Mouse (Mus musculus) hindbrain, embryonic 15.5 days (tissue): ENCODE results near the gene Hist2h2aa1. TPM values are rescaled to one million over a fixed set of nuclear protein-coding genes. Genes with fewer than 3 reads are reported as not detected.
A peak's percentile ranks its signal among the peaks of the same experiment; 100 is the strongest.
"Not testable (repeated sequence)": the region's sequence is repeated elsewhere in the genome, so short reads cannot be mapped to it uniquely, and the experiment has no call there.

Experiments used
- ATAC-seq: fragments of 200-750 bp; cut with Nextera tagmentation; 2 replicates; pipeline ENCODE4 v1.8.0; 2017; ENCODE audit warnings: low read depth, moderate number of reproducible peaks, moderate TSS enrichment; ENCODE audit not compliant: low FRiP score
- H3K27ac ChIP-seq: fragments of 300-500 bp; sonication (generic); replicated peaks from 2 replicates; pipeline ENCODE4 v1.5.1; 2015; ENCODE audit warnings: mild to moderate bottlenecking, inconsistent platforms
- H3K27me3 ChIP-seq: fragments of 300-500 bp; sonication (generic); 2 replicates; pipeline ENCODE4 v1.6.1; 2015; ENCODE audit warnings: control low read depth, inconsistent platforms
- H3K36me3 ChIP-seq: fragments of 300-500 bp; sonication (generic); 2 replicates; pipeline ENCODE4 v1.6.1; 2015; ENCODE audit warnings: control low read depth, inconsistent platforms
- H3K4me1 ChIP-seq: fragments of 300-500 bp; sonication (generic); replicated peaks from 2 replicates; pipeline ENCODE4 v1.6.1; 2015; ENCODE audit warnings: control low read depth, inconsistent platforms
- H3K4me2 ChIP-seq: fragments of 300-500 bp; sonication (generic); 2 replicates; pipeline ENCODE4 v1.6.1; 2015; ENCODE audit warnings: moderate library complexity, mild to moderate bottlenecking, inconsistent platforms
- H3K4me3 ChIP-seq: fragments of 300-500 bp; sonication (generic); 2 replicates; pipeline ENCODE4 v1.5.1; 2015; ENCODE audit warnings: mild to moderate bottlenecking, inconsistent platforms
- H3K9ac ChIP-seq: fragments of 300-500 bp; sonication (generic); 2 replicates; pipeline ENCODE4 v1.6.1; 2015; ENCODE audit warnings: inconsistent platforms
- H3K9me3 ChIP-seq: fragments of 300-500 bp; sonication (generic); 2 replicates; pipeline ENCODE4 v1.6.1; 2016; ENCODE audit warnings: control low read depth, inconsistent platforms
- WGBS: fragments of 180-500 bp; shearing (Covaris S2); methylation state at CpG from one replicate; pipeline ENCODE4 v1.1.7; 2015; 5-methylcytosine and 5-hydroxymethylcytosine counted together
- polyA plus RNA-seq: library from polyadenylated mRNA; unstranded; fragments of >200 nt; fragmentation: Nextera tagmentation; extraction: Ambion mirVana; gene quantifications from 2 replicates; pipeline ENCODE4 v1.2.1, GENCODE M21; 2015

Hist2h2aa1 gene
- polyA plus RNA-seq, 1 experiment from 2014 or later: 17.3 TPM

DNA sequence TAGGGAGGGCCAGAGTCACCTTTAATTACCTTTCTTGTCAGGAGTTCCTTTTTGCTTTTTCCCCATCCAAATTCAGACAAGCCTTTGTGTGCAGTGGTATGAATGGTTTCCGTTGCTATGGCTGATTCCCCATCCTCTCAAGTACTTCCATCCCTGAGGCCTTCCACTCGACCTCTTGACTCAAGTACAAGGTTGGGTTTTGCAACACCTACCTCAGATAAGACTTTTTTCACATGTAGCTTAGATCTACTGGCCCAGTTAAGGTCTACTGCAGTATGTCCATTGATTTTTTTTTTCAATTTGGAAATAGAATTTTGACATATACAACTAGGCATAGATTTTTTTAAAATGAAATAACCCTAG, 13.6 kb upstream of the Hist2h2aa1 start:
- Histone ChIP-seq H3K4me3 (no peak overlapping the region), H3K9ac (no peak overlapping the region), H3K27me3 (no peaks in the 10 kb centered on the region), H3K4me2 (no peak overlapping the region), H3K9me3 (no peaks in the 10 kb centered on the region), H3K36me3 (no peaks in the 10 kb centered on the region), H3K27ac (no peak overlapping the region), H3K4me1 (no peaks in the 10 kb centered on the region)
- WGBS: 59% methylated on average over 2 of the region's 2 CpGs
- ATAC-seq: no peak

DNA sequence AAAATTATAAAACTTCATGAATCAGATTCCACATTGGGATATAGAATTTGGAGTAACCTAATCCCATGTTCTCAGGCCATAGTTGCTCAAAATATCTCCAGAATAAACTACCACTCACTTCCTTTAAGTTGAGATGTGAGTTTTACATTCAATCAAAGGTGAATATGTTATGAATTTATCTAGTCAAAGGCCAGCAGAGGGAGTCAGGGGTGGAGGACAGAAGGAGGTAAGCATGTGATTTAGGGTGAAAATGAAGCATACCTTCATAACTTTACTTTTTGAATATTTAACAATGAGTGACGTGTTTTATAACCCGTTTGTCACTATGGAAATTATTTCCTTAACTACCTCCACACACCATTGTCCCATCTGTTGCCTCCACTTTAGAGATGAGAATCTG, 10.4 kb upstream of the Hist2h2aa1 start:
- no peak overlapping the region for H3K27ac ChIP-seq
- WGBS: 94% methylated on average over 2 of the region's 2 CpGs
- H3K9ac ChIP-seq: no peak overlapping the region
- no peak overlapping the region for H3K4me2 ChIP-seq
- no peak for ATAC-seq
- H3K4me1 ChIP-seq: peaks cover 14% of the 10 kb centered on the region
- H3K36me3 ChIP-seq: no peaks in the 10 kb centered on the region
- H3K27me3 ChIP-seq: no peaks in the 10 kb centered on the region
- H3K9me3 ChIP-seq: no peaks in the 10 kb centered on the region
- no peak overlapping the region for H3K4me3 ChIP-seq

DNA sequence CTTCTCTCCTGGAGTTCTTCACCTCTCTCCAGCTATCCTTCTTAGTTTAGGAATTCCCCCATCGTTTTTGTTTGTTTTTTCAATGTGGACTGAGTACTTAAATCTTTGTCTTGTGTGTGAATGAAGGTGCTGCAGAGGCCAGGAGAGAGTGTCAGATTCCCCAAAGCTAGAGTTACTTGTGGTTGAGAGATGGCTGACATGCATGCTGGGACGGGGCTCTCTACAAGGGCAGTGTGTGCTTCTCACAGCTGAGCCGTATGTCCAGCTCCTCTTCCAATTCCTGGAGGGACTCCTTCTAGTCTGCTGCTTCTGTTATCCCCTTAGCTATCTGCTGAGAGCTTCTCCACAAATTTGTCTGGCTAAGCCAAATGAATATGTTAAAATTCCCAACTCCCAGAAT, 9.5 kb upstream of the Hist2h2aa1 start:
- no peak overlapping the region for H3K4me3 ChIP-seq
- 70% methylated on average over 3 of the region's 3 CpGs for WGBS
- ATAC-seq: no peak
- H3K4me2 ChIP-seq: no peak overlapping the region
- no peak overlapping the region for H3K27ac ChIP-seq
- H3K9me3 ChIP-seq: no peaks in the 10 kb centered on the region
- no peak overlapping the region for H3K9ac ChIP-seq
- no peaks in the 10 kb centered on the region for H3K27me3 ChIP-seq
- no peaks in the 10 kb centered on the region for H3K36me3 ChIP-seq
- H3K4me1 ChIP-seq: peaks cover 19% of the 10 kb centered on the region

DNA sequence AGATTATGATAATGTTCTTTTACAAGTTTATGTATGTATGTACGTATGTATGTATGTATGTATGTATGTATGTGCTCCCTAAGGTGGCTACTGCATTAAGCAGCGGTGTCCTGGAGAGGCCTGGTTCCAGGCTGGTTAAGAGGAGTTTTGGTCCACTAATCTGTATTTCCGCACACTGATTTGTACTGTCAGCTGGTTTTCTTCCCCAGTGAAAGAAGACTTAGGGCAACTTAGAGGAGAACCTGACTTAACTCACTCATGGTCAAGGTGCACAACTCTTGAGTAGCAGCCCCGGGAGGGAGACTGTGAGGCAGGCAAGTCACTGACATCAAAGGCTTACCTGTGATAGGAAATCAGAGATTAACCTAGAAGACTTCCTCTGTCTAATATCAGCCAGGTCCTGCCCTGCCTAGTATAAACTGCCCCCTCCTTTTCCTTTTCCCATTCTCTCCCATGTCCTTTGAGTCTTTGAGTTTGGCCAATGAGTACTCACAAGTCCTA, 8.4 kb upstream of the Hist2h2aa1 start:
- no peak for ATAC-seq
- Histone ChIP-seq H3K4me1 (peaks cover 22% of the 10 kb centered on the region), H3K9ac (no peak overlapping the region), H3K27me3 (no peaks in the 10 kb centered on the region), H3K27ac (no peak overlapping the region), H3K36me3 (no peaks in the 10 kb centered on the region), H3K4me3 (peak overlapping the region; percentile 26; the same call in 1 of the 2 replicates), H3K4me2 (peak overlapping the region; percentile 51), H3K9me3 (no peaks in the 10 kb centered on the region)
- 92% methylated on average over 4 of the region's 4 CpGs for WGBS

DNA sequence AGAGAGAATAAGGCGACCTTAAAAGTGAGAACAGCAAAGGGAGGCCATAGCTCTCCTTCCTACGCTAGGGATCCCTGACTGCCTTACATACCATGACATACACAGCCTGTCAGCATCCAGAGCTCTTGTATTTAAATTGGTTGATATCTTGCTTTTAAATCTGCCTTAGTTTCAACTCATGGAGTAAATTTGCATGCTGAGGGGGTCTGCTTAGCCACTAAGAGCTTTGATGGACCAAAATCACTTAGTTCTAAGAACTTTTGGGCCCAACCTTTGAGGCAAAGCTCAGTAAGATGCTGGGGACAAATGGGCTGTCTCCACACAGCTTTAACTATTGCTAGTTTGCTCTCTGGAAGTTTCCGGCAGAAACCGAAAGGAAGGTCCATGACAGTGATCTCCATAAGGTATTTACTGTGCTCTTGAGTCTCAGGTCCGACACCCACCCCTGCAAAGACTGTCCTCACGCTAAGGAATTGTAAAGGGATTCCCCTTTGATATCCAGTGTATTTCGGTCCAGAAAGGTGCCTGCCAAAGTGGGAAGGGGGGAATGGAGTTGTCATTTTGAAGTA, 7.9 kb upstream of the Hist2h2aa1 start:
- H3K4me1 ChIP-seq: peaks cover 22% of the 10 kb centered on the region
- ATAC-seq: no peak
- H3K36me3 ChIP-seq: no peaks in the 10 kb centered on the region
- H3K9ac ChIP-seq: 0 out of 2 replicates have a peak overlapping the region, but pooled peaks have one; percentile 19
- H3K27me3 ChIP-seq: no peaks in the 10 kb centered on the region
- H3K9me3 ChIP-seq: no peaks in the 10 kb centered on the region
- H3K4me3 ChIP-seq: peak overlapping the region; percentile 26
- no peak overlapping the region for H3K27ac ChIP-seq
- WGBS: 31% methylated on average over 7 of the region's 7 CpGs
- H3K4me2 ChIP-seq: peak overlapping the region; percentile 51

DNA sequence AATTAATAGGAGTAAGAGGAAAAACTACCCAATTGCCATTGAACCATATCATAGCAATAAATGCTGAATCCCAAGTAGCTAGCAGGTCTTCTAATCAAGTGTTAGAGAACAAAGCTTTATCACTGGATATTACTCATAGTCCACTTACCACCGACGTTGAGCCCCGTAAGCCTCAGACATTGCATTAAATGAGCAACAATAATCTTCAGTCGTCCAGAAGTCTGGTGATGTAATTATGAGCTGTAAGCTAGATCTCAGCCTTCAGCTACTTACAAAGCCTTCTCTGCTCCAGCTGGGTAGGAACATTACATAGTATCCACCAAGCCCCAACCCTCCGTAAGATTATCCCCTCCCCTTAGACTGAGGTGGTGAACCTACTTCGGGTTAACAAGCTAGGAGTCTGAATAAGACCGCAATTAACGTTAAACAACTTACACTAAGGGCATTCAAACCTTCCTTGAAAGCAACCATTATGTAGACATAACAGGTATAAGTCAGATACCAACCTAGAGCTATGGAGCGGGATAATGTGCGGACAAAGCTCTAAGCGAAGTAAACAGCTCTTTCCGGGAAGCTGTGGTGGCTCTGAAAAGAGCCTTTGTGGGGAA, 7.3 kb upstream of the Hist2h2aa1 start:
- Histone ChIP-seq H3K9ac (peak overlapping the region; percentile 38), H3K9me3 (no peaks in the 10 kb centered on the region), H3K27ac (no peak overlapping the region), H3K4me3 (peak overlapping the region; percentile 26), H3K4me1 (peaks cover 22% of the 10 kb centered on the region), H3K36me3 (no peaks in the 10 kb centered on the region), H3K4me2 (peak overlapping the region; percentile 51), H3K27me3 (no peaks in the 10 kb centered on the region)
- 2% methylated on average over 12 of the region's 12 CpGs for WGBS
- ATAC-seq: no peak

DNA sequence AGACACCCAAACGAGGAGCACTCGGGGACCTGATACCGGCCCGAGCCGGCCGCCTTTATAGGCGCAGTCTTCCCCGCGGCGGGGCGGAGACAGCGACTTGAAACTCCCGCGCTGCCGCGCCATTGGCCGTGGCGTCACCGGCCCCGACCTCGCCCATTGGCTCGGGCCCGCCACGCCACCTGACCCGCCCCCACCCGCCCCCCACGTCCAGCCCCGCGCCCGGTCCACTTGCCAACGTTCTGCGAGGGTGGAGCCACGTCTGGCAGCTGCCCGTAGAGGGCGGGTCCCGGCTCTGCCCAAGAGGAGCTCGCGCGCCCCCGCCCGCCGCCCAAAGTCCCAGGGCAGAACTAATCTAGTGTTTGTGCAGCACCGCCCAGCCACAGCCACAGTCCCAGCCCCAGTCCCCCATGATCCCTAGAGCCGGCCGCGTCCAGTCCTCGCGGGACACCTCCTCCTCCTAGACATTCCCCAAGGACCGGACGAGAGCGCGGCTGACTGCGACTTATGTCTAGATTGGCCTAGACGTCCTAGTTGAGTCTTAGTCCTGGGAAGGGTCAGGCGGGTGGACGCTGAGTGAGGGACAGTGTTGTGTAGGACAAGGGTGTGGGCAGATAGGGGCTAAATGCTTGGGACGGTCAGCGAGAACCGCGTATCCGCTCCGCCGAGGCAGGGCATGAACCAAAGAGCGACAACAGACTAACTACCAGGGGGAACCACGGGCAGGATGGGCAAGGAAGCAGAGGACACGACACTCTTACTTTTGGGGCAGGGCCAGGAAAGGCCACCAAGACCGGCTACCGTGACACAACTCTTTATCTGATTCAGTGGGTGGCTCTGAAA, 6.1 kb upstream of the Hist2h2aa1 start, which contains the start of gene Hist2h3c2:
Hist2h3c2 (minus strand) TSS at position 174 of the 840 bp plus-strand sequence.
- peak; percentile 91 for ATAC-seq
- WGBS: 0% methylated on average over 18 of the region's 68 CpGs
- H3K27me3 ChIP-seq, H3K36me3 ChIP-seq, H3K9me3 ChIP-seq: not testable (repeated sequence)
- Histone ChIP-seq H3K9ac (peak within 1 kb of the TSS; percentile 38), H3K4me3 (peak within 1 kb of the TSS; percentile 36), H3K4me1 (peaks cover 25% of the 10 kb centered on the region), H3K27ac (peak within 1 kb of the TSS; percentile 77; the same call in 1 of the 2 replicates), H3K4me2 (peak within 1 kb of the TSS; percentile 51)

DNA sequence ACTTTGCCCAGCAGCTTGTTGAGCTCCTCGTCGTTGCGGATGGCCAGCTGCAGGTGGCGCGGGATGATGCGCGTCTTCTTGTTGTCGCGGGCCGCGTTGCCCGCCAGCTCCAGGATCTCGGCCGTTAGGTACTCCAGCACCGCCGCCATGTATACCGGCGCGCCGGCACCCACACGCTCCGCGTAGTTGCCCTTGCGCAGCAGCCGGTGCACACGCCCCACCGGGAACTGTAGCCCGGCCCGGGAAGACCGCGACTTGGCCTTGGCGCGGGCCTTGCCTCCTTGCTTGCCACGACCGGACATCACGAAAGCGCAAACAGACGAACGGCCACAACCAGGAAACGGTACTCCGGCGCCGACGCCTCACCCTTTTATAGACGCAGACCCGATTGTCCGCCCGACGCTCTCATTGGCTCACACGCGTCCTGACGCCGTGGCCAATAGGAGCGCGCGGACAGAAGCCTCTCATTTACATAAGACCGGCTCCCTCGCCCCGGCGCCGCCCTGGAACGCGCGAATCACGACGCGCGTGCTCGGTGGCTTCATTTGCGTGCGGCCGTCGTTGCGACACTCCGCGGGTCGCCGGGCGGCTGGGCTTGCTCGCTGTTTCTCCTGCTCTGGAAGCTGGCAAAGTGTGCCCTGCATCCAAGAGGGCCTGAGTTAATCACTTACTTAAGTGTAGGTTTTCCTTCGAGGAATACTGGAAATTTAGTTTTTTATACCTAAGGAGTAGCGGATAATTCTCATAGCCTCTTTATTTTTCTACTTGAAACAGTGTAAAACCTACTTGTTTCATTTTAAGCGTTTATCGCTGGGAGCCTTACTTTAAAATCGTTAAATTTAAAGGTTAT, 5.1 kb upstream of the Hist2h2aa1 start, which contains the start of gene Hist2h2aa2:
Hist2h2aa2 (minus strand) TSS at position 328 of the 850 bp plus-strand sequence.
- WGBS: 3% methylated on average over 38 of the region's 85 CpGs
- peak within 1 kb of the TSS; percentile 56 for H3K4me2 ChIP-seq

DNA sequence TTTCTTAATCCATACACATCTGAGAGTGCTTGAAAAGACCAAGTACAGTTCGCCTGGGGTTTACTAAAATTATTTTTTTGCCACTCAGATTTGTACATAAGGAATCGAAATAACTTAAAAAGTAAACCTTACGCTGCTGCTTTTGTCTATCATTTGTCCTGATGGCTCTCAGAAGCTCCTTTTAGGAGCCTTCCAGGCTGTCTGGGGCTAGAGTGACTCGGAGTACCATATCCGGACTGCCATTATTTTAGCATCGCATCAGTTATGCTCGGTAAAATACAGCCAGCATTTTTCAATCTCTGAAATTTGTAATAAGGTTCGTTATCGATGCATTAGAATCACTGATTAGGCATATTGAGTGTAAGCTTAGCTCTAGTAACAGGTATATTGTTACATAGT, 4.5 kb upstream of the Hist2h2aa1 start:
- Histone ChIP-seq H3K9ac (peak overlapping the region; percentile 42; the same call in 1 of the 2 replicates), H3K4me2 (peak overlapping the region; percentile 56), H3K4me1 (peaks cover 33% of the 10 kb centered on the region), H3K36me3 (no peaks in the 10 kb centered on the region), H3K9me3 (no peaks in the 10 kb centered on the region), H3K4me3 (peak overlapping the region; percentile 30), H3K27ac (peak overlapping the region; percentile 86), H3K27me3 (no peaks in the 10 kb centered on the region)
- no peak for ATAC-seq
- WGBS: 70% methylated on average over 9 of the region's 9 CpGs

More for the DNA sequence above, 5.1 kb upstream of the Hist2h2aa1 start, which contains the start of gene Hist2h2aa2:
- H3K9ac ChIP-seq: peak within 1 kb of the TSS; percentile 42
- H3K9me3 ChIP-seq, H3K27me3 ChIP-seq, H3K36me3 ChIP-seq: not testable (repeated sequence)
- peak within 1 kb of the TSS; percentile 36 for H3K4me3 ChIP-seq
- peak within 1 kb of the TSS; percentile 86 for H3K27ac ChIP-seq
- peaks cover 33% of the 10 kb centered on the region for H3K4me1 ChIP-seq
- ATAC-seq: peak; percentile 93

DNA sequence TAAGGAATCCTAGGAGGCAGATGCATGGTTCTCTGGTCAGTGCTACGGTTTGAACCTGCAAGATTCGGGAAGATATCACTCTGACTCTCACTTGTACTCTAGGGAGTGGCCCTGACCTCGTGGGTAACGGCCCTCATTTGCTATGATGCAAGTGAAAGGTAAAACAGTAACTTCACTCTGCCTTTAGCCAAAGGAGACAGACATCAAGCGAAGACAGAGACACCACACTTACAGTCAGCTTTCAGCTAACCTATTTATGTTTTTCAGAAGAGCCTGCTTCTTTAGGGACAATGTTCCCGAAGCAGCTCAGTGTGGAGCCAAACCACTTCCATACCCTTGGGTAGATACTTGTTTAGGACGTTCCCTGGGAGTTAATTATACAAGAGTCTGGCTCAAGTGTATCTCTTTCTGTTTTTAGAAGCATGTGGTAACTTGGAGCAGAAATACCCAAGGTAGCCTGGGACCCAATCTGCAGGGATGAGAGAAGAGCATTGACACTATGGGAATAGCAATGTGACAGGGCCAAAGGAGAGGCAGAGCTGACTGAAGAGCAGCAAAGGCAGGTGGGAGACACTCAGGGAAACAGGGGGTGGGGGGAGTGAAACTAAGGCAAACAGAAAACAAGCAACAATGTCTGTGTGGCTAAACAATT, 1.2 kb upstream of the Hist2h2aa1 start:
- Histone ChIP-seq H3K4me1 (peaks cover 26% of the 10 kb centered on the region), H3K27ac (peak overlapping the region; percentile 98), H3K27me3 (no peaks in the 10 kb centered on the region), H3K4me2 (peak overlapping the region; percentile 71), H3K9me3 (no peaks in the 10 kb centered on the region), H3K9ac (no peak overlapping the region), H3K4me3 (no peak overlapping the region), H3K36me3 (no peaks in the 10 kb centered on the region)
- ATAC-seq: no peak
- 83% methylated on average over 7 of the region's 7 CpGs for WGBS

DNA sequence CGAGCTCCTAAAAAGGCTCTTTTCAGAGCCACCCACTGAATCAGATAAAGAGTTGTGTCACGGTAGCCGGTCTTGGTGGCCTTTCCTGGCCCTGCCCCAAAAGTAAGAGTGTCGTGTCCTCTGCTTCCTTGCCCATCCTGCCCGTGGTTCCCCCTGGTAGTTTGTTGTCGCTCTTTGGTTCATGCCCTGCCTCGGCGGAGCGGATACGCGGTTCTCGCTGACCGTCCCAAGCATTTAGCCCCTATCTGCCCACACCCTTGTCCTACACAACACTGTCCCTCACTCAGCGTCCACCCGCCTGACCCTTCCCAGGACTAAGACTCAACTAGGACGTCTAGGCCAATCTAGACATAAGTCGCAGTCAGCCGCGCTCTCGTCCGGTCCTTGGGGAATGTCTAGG, 721 bp downstream of the Hist2h2aa1 start:
- not testable (repeated sequence) for H3K9me3 ChIP-seq, H3K27me3 ChIP-seq, H3K9ac ChIP-seq, H3K36me3 ChIP-seq, ATAC-seq
- Histone ChIP-seq H3K4me3 (peak overlapping the region; percentile 34), H3K4me2 (peak overlapping the region; percentile 48), H3K27ac (peak overlapping the region; percentile 70; the same call in 1 of the 2 replicates), H3K4me1 (peaks cover 20% of the 10 kb centered on the region)
- 0% methylated on average over 9 of the region's 21 CpGs for WGBS
